Mouse (Mus musculus) T-cell, adult 66 days (primary cell): ENCODE data around the gene Lysmd4. TPM values are rescaled to one million over a fixed set of nuclear protein-coding genes. Genes with fewer than 3 reads are reported as not detected.

Experiments
- total RNA-seq, 2 experiments: library from RNA; stranded (reverse); gene quantifications; 3 replicates in 1 of 2; 4 replicates in 1 of 2; pipeline ENCODE4 v1.2.4; 2023

Gene Lysmd4
- 1 to 10 TPM; 4.3 to 7.4 TPM for total RNA-seq

GRCm38 (mm10) chr7:67222220-67222862, at the start of gene Lysmd4:
Gene Lysmd4, plus strand, starts transcription at chr7:67222544.

Other genes with a start within 250 kb of the Lysmd4 start
- 10 to 100 TPM; 80.5 to 82.3 TPM for gene Mef2a, start 150.3 kb downstream of the Lysmd4 start, total RNA-seq